Mouse (Mus musculus) G1E-ER4 (cell line): ENCODE results near the gene Nek8. TPM values are rescaled to one million over a fixed set of nuclear protein-coding genes. Genes with fewer than 3 reads are reported as not detected.

Source experiments
- GATA1 ChIP-seq: IDR thresholded peaks from one replicate; pipeline ENCODE4 v1.8.0; 2012; ENCODE audit warnings: low read length, inconsistent platforms
- polyA plus RNA-seq: library from polyadenylated mRNA; stranded (reverse); fragments of >175 nt; gene quantifications from 2 replicates; pipeline ENCODE4 v1.2.3, GENCODE M21; 2012

Gene Nek8
- 6.0 TPM in 2 replicates for polyA plus RNA-seq

GRCm38 (mm10) chr11:78176402-78176862 is at the start of gene Nek8, which contains the start of gene Tlcd1:
Gene Nek8 (minus strand): TSS chr11:78176675.
Gene Tlcd1 (plus strand): TSS chr11:78176711.
- TF ChIP-seq GATA1: no peak

- no peak for TF ChIP-seq GATA1
Observed at GRCm38 (mm10) chr11:78223586-78223985, 47.1 kb upstream of the Nek8 start.

- no peak for TF ChIP-seq GATA1
Observed at GRCm38 (mm10) chr11:78215709-78216317, 39.3 kb upstream of the Nek8 start.

- no peak for TF ChIP-seq GATA1
Observed at GRCm38 (mm10) chr11:78213086-78213817, 36.8 kb upstream of the Nek8 start.

GRCm38 (mm10) chr11:78211513-78211912 is 35.0 kb upstream of the Nek8 start:
- TF ChIP-seq GATA1: no peak

GRCm38 (mm10) chr11:78210615-78211014 is 34.1 kb upstream of the Nek8 start:
- no peak for TF ChIP-seq GATA1

GRCm38 (mm10) chr11:78209886-78210285 is 33.4 kb upstream of the Nek8 start:
- TF ChIP-seq GATA1: no peak

GRCm38 (mm10) chr11:78207190-78207589 is 30.7 kb upstream of the Nek8 start:
- TF ChIP-seq GATA1: no peak

- no peak for TF ChIP-seq GATA1
Observed at GRCm38 (mm10) chr11:78205361-78206206, 29.1 kb upstream of the Nek8 start.

GRCm38 (mm10) chr11:78204287-78204686 is 27.8 kb upstream of the Nek8 start:
- TF ChIP-seq GATA1: no peak

- TF ChIP-seq GATA1: no peak
Observed at GRCm38 (mm10) chr11:78202372-78202771, 25.9 kb upstream of the Nek8 start.

GRCm38 (mm10) chr11:78195101-78195863 is 18.8 kb upstream of the Nek8 start:
- no peak for TF ChIP-seq GATA1

GRCm38 (mm10) chr11:78194411-78195100 is 18.1 kb upstream of the Nek8 start:
- TF ChIP-seq GATA1: no peak

GRCm38 (mm10) chr11:78193113-78193512 is 16.6 kb upstream of the Nek8 start, which contains the start of gene Proca1:
Gene Proca1 (plus strand): TSS chr11:78193392.
- TF ChIP-seq GATA1: no peak

- TF ChIP-seq GATA1: no peak
Observed at GRCm38 (mm10) chr11:78190041-78190440, 13.6 kb upstream of the Nek8 start.
